Mouse (Mus musculus) MEL (cell line): ENCODE results near the gene Spry2.

ENCODE experiments used
- CTCF ChIP-seq, 3 experiments: IDR thresholded peaks in 2 of 3; conservative IDR thresholded peaks in 1 of 3; 2 replicates each; pipeline ENCODE4 v1.5.1; 2011 to 2012; ENCODE audit warnings: low read length in 3 of 3, low read depth in 2 of 3, mild to moderate bottlenecking in 2 of 3, improper control_type of control experiment in 1 of 3, inconsistent platforms in 1 of 3, mixed read lengths in 1 of 3, moderate library complexity in 1 of 3; ENCODE audit not compliant: control insufficient read depth in 1 of 3, insufficient read depth in 1 of 3, poor library complexity in 1 of 3, severe bottlenecking in 1 of 3
- HCFC1 ChIP-seq: IDR thresholded peaks from 2 replicates; pipeline ENCODE4 v1.6.1; 2012; ENCODE audit warnings: low read depth, mild to moderate bottlenecking, inconsistent platforms, low read length, improper control_type of control experiment, moderate library complexity

DNA sequence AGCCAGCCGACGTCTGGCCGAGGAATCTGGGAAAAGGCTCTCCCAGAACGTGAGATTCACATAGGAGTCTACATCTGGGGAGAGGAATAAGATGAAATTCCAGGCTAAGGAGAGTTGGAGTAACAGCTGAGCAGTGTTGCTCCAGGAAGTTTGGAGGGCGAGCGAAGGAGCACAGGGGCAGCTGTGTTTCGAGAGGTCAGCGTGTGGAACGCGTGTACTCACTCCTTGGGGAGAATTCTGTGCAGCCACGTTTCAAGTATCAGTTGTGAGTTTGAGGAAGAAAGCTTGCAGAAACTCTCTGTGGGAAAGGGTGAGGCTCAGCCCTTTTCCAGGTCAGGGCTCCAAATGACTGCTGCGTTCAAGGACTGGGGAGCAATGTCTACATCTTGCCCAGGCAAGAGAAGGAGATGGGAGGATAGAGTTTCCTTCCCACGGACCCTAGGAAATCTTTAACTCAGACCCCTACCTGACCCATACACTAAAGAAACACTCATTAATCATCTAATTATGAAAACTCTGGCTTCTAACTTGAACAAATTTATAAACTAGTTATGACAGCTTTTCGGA, 26.2 kb downstream of the Spry2 start:
- no peak for TF ChIP-seq HCFC1
- no peak for TF ChIP-seq CTCF (IDR thresholded peaks at IDR 0.05 in 2 of 3, conservative IDR thresholded peaks at IDR 0.05 in 1 of 3; ENCODE audit: control insufficient read depth in 1 of 3, insufficient read depth in 1 of 3, low read depth in 2 of 3, low read length in 3 of 3, poor library complexity in 1 of 3, severe bottlenecking in 1 of 3)
